Mouse (Mus musculus): Measurements from ENCODE around the gene Lama5. TPM values are rescaled to one million over a fixed set of nuclear protein-coding genes. Genes with fewer than 3 reads are reported as not detected.
A peak's percentile ranks its signal among the peaks of the same experiment; 100 is the strongest.

Lama5 gene
- polyA plus RNA-seq, 1 experiment from 2014 or later, result 221 TPM

DNA sequence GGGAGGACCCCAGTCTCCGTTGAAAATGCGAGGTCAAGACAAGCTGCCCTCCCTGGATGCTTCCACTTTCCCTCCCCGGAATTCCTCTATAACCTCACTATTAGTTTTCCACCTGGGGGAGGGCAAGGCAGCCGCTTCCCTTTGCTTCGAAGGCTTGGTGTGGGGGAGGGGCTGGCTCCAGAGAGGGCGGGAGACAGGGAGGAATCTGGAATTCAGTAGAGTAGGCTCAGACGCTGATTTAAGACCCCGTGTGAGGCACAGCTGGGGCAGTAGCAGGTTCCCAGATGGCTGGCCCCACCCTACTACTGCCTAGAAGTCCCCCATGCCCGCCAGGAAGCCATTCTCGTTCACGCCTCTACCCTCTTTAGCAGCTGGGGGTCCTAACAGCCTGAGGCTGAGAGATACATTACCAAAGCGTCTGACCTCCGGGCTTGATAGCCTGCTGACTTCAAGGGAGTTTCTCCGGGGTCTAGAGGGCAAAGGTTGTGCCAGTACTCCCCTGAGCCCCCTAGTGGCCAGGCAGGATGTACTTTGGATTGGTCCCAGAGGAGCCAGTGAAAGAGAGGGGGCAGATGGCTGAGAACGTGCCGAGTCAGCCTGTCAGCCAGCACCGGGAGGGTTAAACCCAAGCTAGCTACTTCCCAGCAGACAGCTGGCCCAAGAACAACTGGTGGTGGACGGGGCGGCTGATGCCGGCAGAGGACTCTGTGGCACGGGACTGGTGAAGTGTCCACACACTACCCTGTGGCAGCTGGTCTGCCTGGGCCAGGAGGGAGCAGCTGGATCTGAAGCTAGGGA, 1.8 kb upstream of the Lama5 start:
- no peak for TF ChIP-seq CTCF (IDR thresholded peaks at IDR 0.05)
- DNase-seq (ENCODE audit: low read depth, low spot score) (no peak), ATAC-seq (peak; percentile 29)
- ChIA-PET CTCF (interaction anchor here (0.9 to 3.4 kb wide), 11 partner anchors 9 to 57 kb away, joined by 3 to 11 read pairs (median 4); no protein-coding TSS in a partner anchor), POLR2A (interaction anchor here (0.7 to 2.3 kb wide), 2 partner anchors 12 to 20 kb away, joined by 4 to 8 read pairs; no protein-coding TSS in a partner anchor)
- H3K27me3 ChIP-seq, result no peaks in the 10 kb centered on the region
- in situ Hi-C loops (cut with MboI; ENCODE audit: low pct_unique_long_range_greater_than_20kb), result no loop called here

DNA sequence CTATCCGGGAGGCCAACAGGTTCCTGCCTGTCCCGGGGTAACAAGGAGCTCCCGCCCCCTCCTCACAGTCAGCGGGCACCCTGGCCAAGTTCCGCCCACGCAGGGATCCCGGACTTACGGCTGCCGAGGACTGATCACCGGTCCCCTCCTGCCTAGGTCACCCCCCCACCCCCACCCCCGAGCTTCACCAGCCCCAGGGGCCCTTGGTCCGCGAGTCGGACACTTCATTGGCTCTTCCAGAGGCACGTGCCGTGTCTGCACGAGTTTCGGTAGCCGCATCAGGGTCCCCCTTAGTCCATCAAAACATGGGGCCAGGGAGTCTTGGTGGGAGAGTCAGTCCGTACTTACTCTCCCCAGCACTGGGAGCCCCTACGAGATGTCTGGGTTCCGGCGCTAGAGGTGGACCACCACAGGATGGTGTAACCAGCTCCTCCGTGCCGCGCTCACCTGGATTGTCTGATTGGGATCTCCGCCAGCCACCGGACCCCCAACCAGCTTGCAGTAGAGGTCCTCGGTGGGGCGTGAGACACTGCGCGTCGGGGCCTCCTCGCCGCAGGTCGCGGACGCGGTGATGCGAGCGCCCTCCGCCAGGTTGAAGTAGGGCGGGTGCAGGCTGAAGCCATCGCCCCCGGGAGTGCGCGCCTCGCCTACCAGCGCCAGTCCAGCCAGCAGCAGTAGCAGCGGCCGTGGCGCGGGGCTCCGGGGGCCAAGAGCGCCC, 456 bp downstream of the Lama5 start:
- ChIA-PET CTCF (interaction anchor here (0.6 to 1.5 kb wide), 5 partner anchors 10 to 35 kb away, joined by 3 to 7 read pairs (median 3); no protein-coding TSS in a partner anchor), POLR2A (interaction anchor here (0.8 to 4.1 kb wide), 10 partner anchors 9 to 52 kb away, joined by 3 to 14 read pairs (median 5); partner anchors contain the start of gene Rps21)
- no peaks in the 10 kb centered on the region for H3K27me3 ChIP-seq
- no peak for TF ChIP-seq CTCF (IDR thresholded peaks at IDR 0.05)
- no peak for DNase-seq (ENCODE audit: low read depth, low spot score)
- in situ Hi-C loops (cut with MboI; ENCODE audit: low pct_unique_long_range_greater_than_20kb), result no loop called here
- peak; percentile 36 for ATAC-seq

DNA sequence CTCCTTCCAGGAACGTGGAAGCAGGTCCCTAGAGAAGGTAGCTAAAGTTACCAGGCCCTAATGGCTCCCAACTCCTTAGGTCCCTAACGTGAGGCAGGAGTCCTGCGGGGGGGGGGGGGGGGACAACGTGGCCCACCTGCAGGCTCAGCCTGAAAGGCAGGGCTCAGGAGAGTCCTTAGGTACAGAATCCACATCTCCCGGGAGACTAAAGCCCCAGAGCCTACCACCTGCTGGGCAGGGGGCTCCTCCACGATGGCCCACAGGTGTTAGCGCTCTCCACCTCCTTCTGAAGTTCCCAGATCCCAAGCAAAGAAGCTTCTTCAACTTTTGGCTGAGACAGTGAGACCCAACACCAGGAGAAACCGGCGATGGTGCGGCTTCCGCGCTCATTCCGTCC, 1.0 kb downstream of the Lama5 start:
- no peaks in the 10 kb centered on the region for H3K27me3 ChIP-seq
- in situ Hi-C loops (cut with MboI; ENCODE audit: low pct_unique_long_range_greater_than_20kb), result loop anchor here (25.0 kb wide), 1 partner anchor 1363 kb away; the partner anchor contains the start of genes Prpf6, Samd10, Uckl1 and Zfp512b
- ChIA-PET CTCF (interaction anchor here (0.6 to 1.5 kb wide), 5 partner anchors 11 to 34 kb away, joined by 3 to 7 read pairs (median 3); no protein-coding TSS in a partner anchor), POLR2A (interaction anchor here (0.8 to 4.1 kb wide), 9 partner anchors 8 to 52 kb away, joined by 3 to 14 read pairs (median 5); partner anchors contain the start of gene Rps21)
- ATAC-seq (no peak), DNase-seq (ENCODE audit: low read depth, low spot score) (no peak)
- no peak for TF ChIP-seq CTCF (IDR thresholded peaks at IDR 0.05)

DNA sequence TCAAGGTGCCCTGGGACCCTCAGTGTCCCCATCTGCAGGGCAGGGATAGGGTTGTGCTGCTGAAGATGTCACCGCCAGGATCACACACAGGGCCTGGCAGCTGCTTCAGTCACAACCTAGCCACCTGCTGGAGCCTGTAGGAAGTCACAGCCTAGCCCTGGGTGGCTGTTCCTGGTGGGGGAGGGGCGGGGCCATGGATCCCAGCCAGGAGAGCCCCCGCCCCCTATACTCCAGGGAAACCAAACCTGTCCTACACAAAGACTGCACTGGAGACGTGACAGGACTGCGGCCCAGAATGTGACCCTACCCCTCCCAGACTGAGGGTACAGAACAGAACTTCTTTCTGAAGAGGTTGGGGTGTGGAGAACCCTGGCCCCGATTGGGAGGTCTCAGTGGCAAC, 3.4 kb downstream of the Lama5 start:
- H3K27me3 ChIP-seq, result no peaks in the 10 kb centered on the region
- in situ Hi-C loops (cut with MboI; ENCODE audit: low pct_unique_long_range_greater_than_20kb), result loop anchor here (25.0 kb wide), 1 partner anchor 1365 kb away; the partner anchor contains the start of genes Prpf6, Samd10, Uckl1 and Zfp512b
- TF ChIP-seq CTCF (IDR thresholded peaks at IDR 0.05), result no peak
- POLR2A ChIA-PET, result interaction anchor here (0.7 to 4.1 kb wide), 2 partner anchors 12 to 241 kb away, joined by 3 to 14 read pairs; no protein-coding TSS in a partner anchor
- ATAC-seq, result no peak
- CTCF ChIA-PET, result interaction anchor here (2.0 kb wide), 1 partner anchor 13 kb away, joined by 7 read pairs; no protein-coding TSS in a partner anchor
- DNase-seq (ENCODE audit: low read depth, low spot score), result no peak

DNA sequence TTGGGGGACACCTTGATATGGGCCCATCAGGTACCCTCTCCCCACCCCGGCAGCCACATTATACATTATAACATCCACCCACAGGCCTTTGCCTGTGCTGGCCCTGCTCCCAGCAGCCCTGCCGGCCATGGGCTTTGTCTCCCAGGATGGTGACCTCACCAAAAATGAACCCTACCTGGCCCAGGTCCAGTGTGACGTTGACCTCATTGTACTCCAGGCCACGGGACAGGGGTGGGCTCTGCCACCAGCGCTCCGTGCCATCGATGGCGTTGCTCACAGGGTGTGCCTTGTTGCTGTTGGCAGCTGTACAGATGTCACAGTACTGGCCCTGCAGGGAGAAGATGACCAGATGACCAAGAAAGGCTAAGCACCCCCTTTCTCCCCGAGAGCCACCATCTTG, 4.6 kb downstream of the Lama5 start:
- H3K27me3 ChIP-seq, result no peaks in the 10 kb centered on the region
- DNase-seq (ENCODE audit: low read depth, low spot score), result no peak
- ChIA-PET CTCF (interaction anchor here (0.5 kb wide), 1 partner anchor 93 kb away, joined by 3 read pairs; no protein-coding TSS in a partner anchor), POLR2A (interaction anchor here (0.8 to 1.1 kb wide), 2 partner anchors 11 to 14 kb away, joined by 3 read pairs; no protein-coding TSS in a partner anchor)
- ATAC-seq, result no peak
- in situ Hi-C loops (cut with MboI; ENCODE audit: low pct_unique_long_range_greater_than_20kb), result loop anchor here (25.0 kb wide), 1 partner anchor 1366 kb away; the partner anchor contains the start of genes Prpf6, Samd10, Uckl1 and Zfp512b
- no peak for TF ChIP-seq CTCF (IDR thresholded peaks at IDR 0.05)

DNA sequence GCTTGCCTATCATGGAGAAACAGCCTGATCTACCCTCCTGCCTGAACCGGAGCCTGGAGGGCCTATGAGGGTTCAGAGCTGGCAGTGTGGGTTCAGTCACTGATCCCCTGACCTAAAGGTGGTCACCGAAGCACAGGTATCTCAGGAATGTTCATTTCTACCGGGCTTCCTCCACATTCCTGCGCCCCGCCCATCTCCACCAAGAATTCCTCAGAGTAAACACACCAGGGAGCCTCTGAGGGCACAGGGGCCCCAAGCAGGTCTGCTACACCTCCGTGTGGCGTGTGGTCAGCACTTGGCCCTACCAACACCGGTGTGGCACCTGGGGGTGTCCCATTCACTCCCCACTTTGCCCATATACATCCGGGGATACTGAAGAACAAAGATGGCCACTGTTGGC, 5.5 kb downstream of the Lama5 start:
- no peak for TF ChIP-seq CTCF (IDR thresholded peaks at IDR 0.05)
- DNase-seq (ENCODE audit: low read depth, low spot score) (no peak), ATAC-seq (no peak)
- H3K27me3 ChIP-seq, result no peaks in the 10 kb centered on the region
- ChIA-PET CTCF (interaction anchor here (1.6 kb wide), 1 partner anchor 37 kb away, joined by 3 read pairs; no protein-coding TSS in a partner anchor), POLR2A (no interaction called here)
- in situ Hi-C loops (cut with MboI; ENCODE audit: low pct_unique_long_range_greater_than_20kb), result loop anchor here (25.0 kb wide), 1 partner anchor 1367 kb away; the partner anchor contains the start of genes Prpf6, Samd10, Uckl1 and Zfp512b

DNA sequence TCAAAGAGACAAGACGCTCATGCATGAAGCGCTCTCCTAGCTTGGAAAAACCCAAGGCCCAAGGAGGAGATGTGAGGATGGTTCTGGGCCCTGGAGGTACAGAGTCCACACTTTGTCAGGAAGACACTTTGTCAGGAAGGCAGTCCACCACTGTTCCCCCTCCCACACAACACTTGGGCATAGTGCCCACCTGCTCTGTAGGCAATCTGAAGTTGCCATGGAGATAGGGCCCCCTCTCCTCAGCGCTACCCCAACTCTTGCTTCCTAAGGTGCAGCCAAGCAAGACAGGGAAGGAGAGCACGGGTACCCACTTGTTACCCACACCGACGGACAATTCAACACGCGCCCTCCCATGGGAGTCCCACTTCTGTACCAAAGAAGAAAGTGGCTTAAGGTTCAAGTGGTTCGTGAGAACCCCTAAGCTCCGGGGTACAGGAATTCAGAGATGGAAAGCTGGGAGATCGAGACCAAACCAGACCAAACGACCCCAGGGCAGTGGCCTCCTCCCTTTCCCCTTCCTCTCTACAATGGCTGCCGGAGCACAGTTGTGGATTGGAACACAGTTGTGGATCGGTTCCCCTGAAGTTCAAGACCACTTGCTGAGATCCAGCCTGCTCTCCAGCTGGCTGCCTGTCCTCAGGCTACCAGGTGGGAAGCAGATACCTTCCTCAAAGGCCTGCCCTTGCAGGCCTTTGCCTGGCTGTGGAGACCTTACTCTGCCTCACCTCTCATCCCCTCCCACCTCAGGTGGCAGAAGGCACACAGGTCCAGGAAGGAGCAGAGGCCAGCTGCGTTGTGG, 6.3 kb downstream of the Lama5 start:
- ChIA-PET CTCF (interaction anchor here (0.7 to 3.9 kb wide), 5 partner anchors 8 to 36 kb away, joined by 3 to 14 read pairs (median 3); no protein-coding TSS in a partner anchor), POLR2A (interaction anchor here (1.1 kb wide), 1 partner anchor 42 kb away, joined by 3 read pairs; no protein-coding TSS in a partner anchor)
- TF ChIP-seq CTCF (IDR thresholded peaks at IDR 0.05), result no peak

DNA sequence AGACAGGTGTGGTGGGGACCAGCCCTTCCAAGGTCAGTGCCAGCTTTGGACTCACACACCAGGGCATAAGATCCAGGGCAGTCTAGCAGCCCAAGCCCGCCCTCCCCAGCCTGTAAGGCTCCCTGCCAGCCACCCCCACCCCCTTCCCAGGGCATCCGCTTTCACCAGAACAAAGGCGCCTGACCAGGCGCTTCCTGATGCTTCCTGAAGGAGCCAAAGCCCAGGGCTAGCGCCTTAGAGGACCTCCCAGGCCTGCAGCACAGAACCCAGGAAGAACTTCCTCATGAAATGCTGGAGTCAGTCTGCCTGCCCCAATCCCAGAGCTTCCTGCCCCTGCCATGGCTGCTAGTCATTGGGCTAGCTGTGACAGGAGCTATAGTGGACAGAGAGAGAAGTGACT, 7.0 kb downstream of the Lama5 start:
- ChIA-PET POLR2A (interaction anchor here (1.1 kb wide), 1 partner anchor 41 kb away, joined by 3 read pairs; no protein-coding TSS in a partner anchor), CTCF (interaction anchor here (0.7 to 3.9 kb wide), 6 partner anchors 8 to 35 kb away, joined by 3 to 14 read pairs (median 4); no protein-coding TSS in a partner anchor)
- in situ Hi-C loops (cut with MboI; ENCODE audit: low pct_unique_long_range_greater_than_20kb), result loop anchor here (5.0 to 25.0 kb wide), 2 partner anchors 34 to 1369 kb away; partner anchors contain the start of genes Prpf6, Samd10, Uckl1 and Zfp512b
- ATAC-seq (no peak), DNase-seq (ENCODE audit: low read depth, low spot score) (no peak)
- no peaks in the 10 kb centered on the region for H3K27me3 ChIP-seq
- no peak for TF ChIP-seq CTCF (IDR thresholded peaks at IDR 0.05)

More for the DNA sequence above, 6.3 kb downstream of the Lama5 start:
- no peak for ATAC-seq
- in situ Hi-C loops (cut with MboI; ENCODE audit: low pct_unique_long_range_greater_than_20kb), result loop anchor here (5.0 to 25.0 kb wide), 2 partner anchors 33 to 1368 kb away; partner anchors contain the start of genes Prpf6, Samd10, Uckl1 and Zfp512b
- H3K27me3 ChIP-seq, result no peaks in the 10 kb centered on the region
- no peak for DNase-seq (ENCODE audit: low read depth, low spot score)

DNA sequence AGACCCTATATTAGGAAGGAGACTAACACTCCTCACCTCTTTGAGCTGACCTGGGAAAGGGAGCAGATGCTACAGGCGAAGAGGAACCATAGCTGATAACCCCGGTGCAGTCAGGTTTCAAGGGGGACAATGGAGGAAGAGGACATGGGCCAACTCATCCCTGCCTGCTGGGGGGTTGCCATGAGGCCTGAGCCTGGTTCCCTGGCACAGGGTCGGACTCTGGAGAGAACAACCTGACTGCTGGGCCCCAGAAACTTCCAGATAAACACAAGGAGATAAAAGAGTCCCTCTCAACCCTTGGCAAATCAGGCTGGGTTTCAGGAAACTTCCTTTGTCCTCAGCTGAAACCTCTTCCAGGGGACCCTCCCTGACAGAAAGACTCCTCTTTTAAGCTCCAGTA, 7.4 kb downstream of the Lama5 start:
- no peak for TF ChIP-seq CTCF (IDR thresholded peaks at IDR 0.05)
- ChIA-PET POLR2A (interaction anchor here (0.7 kb wide), 1 partner anchor 33 kb away, joined by 3 read pairs; no protein-coding TSS in a partner anchor), CTCF (interaction anchor here (0.7 to 3.9 kb wide), 4 partner anchors 8 to 11 kb away, joined by 3 to 14 read pairs (median 6); no protein-coding TSS in a partner anchor)
- no peak for ATAC-seq
- H3K27me3 ChIP-seq, result no peaks in the 10 kb centered on the region
- DNase-seq (ENCODE audit: low read depth, low spot score), result no peak
- in situ Hi-C loops (cut with MboI; ENCODE audit: low pct_unique_long_range_greater_than_20kb), result loop anchor here (5.0 to 25.0 kb wide), 2 partner anchors 34 to 1369 kb away; partner anchors contain the start of genes Prpf6, Samd10, Uckl1 and Zfp512b
